Mouse (Mus musculus): ENCODE measurements at regions not wholly inside any gene's neighbourhood (a gene's known extent, or its start where the extent isn't known, plus 50 kb on each side); places are given as distances from the start of the nearest gene placed in this dataset.
"Not testable (repeated sequence)": the region's sequence is repeated elsewhere in the genome, so short reads cannot be mapped to it uniquely, and the experiment has no call there.

DNA sequence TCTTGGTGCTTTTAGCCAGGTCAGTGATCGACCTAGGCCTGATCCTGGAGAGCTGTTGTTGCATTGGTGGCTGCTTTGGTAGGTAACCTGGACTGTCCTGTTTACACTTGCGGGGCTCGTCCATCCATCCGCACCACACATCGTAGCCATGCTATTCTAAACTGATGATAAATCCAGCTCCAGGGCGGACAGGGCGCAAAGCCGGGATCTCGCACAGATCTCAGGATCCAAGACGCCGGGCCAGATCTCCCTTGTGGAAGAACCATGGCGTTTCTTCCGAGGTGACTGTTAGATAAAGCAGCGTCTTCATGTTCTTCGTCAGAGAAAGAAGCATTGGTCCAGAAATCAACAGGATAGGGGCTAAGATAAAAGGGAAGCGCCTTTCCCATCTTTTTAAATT lies 115.6 kb downstream of the Sec16b start:
- not testable (repeated sequence) for DNase-seq (ENCODE audit: inconsistent ontology term)

DNA sequence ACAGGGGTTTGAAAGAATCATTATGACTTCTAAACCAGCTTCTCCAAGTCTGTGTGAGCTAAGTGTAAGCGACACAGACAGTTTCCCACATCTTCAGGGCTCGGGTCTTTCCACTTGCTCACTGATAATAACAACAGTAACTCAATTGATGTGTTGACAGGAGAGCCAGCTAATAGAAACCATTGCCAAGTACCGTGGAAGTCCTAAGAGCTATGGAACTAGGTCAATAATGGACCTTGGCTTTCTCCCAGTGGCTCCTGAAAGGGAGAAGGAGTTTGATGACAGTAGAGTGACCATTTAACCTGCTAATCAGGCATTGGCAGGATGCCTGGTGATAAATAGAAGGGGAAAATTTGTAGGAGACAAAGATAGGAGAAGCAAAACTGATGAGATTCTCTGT lies 126.1 kb downstream of the Sec16b start:
- peak; percentile 68 for DNase-seq (ENCODE audit: inconsistent ontology term)

DNA sequence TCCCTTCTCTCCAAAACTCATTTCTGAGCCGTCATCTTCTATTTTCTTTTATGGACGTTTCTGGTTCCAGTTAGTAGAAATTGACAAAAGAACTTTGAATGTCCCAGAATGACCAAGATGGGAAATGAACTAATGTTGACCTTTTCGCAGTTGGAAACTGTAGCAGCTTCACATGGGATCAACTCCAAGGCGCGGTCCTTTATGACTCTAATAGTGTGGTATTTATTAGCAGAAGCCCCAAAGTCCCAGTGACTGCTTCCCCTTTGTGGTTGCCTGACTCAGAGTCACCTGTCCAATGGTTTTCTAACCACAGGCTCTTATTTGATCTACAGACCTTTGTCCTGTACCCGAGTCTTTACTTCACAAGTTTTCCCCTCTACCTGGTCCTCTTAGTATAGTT lies 126.9 kb downstream of the Sec16b start:
- DNase-seq (ENCODE audit: inconsistent ontology term) = peak; percentile 58

DNA sequence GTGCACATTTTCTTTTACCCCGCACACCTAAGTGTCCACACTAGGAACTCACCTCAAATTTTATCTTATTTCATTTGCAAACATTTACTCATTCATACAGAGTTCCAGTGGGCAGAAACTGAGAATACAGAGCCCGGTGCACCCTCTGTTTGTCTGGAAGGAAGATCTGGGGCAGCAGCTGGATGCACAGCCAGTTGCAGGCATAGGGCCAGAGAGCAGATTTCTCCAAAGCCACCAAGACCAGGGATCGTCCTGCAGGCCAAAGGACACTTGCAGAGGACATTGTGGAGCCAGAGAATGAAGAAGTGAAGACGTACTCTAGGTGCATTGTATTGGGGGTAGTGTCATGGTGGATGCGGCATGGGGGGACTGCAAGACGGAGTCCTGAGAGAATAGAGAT lies 129.2 kb downstream of the Sec16b start:
- no peak for DNase-seq (ENCODE audit: inconsistent ontology term)

DNA sequence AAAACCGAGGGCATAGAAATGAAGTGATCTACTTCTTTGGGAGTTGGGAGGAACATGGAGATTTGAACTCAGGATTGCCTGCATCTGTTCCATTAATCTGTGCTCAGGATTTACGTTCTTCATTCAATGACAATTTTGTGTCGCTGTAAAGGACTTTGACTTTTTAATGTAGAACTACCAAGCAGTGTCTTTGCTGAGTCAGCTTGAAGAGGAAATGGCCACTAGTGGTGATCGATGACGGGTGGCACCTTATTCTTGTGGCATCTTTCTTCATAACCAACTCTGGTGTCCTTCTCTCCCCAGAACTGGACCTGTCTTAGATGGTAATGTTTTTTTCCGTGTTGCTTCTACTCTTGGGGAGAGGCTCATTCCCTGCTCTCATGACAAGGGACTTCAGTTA lies 137.0 kb downstream of the Sec16b start:
- DNase-seq (ENCODE audit: inconsistent ontology term) = no peak

DNA sequence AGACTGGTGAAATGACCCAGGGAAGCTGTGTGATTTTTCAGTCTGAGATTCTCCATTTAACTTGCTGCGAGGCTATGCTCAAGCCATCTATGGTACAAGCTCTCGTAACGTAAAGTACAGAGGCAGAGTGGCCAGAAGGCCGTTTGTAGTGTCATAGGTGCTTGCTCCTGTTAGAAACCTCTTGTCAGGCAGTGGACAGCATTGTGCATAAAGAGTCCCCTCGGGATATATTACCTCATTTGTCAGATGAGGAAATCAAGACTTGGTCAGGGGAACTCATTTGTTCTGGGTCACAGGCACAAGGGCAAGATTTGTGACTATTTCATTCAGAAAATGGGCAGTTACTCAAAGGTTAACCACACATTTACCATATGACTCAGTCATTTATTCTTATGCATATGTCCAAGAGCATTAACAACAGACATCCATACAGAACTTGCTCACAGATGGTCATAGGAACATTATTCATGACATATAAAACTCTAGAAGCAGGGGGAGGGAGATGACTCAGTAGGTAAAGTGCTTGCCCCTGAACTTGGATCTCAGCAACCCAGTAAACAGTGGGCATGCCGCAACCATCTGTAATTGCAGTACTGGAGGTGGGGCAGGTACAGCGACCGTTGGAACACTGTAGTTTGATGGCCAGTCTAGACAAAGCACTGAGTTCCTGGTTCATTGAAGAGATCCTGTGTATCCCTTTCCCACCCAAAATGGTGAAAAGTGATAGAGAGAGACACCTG lies 139.3 kb downstream of the Sec16b start:
- peak; percentile 67 for DNase-seq (ENCODE audit: inconsistent ontology term)

DNA sequence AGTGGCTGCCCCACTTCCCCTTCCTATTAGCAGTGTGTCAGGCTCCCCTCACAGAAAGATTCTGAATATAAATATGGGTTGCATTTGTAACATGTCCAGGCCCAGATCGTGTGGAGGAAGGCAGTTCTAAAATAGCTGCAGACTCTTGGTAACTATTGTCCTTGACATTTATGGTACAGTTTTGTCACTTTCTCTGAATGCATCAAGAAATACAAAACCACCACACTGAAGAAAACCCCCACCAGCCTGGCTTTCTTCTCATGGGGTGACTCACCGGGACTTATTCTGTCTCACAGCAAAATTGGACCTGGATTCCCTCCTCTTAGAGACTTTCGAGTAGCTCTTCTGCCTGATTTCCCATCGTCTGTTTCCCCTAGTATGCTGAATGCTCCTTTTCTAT lies 148.9 kb downstream of the Sec16b start:
- DNase-seq (ENCODE audit: inconsistent ontology term) = no peak

DNA sequence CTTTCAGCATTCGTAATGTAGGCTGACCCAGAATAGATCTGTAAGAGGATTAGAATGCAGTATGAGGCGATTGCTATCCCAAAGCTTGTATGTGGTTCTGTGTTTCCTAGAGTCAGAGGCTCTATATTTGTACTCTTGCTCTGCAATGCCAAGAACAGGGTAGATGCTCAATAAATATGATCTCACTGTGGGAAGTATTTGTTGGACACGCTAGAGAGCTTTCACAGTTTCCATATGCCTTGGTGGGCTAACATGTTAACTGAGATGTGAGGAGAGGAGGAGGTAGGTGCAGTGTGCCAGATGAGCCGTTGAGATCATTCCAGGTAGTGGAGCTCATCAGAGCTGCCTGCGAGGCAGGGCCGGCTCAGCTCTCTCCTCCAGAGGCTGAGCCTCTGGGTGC lies 163.1 kb downstream of the Sec16b start:
- no peak for DNase-seq (ENCODE audit: inconsistent ontology term)

DNA sequence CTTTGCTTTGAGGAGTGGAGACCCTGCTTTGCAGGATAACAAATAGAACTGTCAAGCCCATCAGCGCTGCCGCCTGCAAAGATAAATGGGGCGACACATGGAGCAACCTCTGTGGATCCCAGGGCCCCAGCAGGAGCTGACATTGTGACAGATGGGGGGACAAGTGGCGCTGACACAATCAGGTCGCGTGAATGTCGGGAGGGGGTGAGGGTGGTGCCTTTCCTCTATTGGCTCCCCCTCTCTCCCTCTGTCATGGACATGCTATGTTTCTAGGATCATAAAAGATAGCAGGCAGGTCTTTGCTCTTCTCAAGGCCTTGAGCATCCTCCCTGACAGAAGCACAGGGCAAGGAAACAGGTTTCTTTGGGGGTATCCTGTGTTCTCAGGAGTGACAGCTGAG lies 177.8 kb downstream of the Sec16b start:
- no peak for DNase-seq (ENCODE audit: inconsistent ontology term)

DNA sequence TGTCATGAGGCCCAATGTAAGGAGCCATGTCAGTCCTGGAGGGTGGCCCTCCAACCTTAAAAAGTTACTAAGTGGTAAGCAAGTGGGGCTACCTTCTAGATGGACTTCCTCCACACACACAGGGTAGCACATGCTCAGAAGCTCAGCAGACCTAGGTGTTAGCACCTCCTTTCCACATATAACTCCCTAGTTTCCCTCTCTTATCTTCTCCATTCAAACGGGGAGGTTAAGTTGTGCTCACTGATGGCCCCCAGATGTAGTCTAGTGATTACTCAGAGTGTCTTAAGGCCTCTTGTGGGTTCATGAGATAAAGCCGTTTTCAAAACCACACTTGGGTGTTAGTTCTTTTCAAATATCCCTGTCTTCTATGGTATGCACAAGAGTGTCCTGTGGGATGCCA lies 188.7 kb downstream of the Sec16b start:
- DNase-seq (ENCODE audit: inconsistent ontology term) = no peak

DNA sequence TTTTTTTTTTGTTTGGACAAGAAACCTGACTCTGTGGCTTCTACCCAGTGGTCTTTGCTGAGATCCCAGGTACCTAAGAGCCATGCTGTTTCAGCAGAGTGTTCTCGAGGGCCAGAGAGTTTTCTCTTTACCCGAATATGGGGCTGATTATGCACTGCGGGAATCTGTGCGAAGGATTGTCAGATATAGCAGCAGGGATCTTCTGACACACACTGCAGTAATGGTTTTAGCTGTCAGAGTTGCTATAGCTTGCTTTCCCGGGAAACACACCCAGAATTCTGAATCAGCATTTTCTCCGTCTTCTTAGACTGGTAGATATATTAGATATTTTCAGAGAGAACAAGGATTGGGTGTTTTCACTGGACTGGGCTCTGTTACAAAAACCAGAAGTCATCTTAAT lies 197.1 kb downstream of the Sec16b start:
- no peak for DNase-seq (ENCODE audit: inconsistent ontology term)

DNA sequence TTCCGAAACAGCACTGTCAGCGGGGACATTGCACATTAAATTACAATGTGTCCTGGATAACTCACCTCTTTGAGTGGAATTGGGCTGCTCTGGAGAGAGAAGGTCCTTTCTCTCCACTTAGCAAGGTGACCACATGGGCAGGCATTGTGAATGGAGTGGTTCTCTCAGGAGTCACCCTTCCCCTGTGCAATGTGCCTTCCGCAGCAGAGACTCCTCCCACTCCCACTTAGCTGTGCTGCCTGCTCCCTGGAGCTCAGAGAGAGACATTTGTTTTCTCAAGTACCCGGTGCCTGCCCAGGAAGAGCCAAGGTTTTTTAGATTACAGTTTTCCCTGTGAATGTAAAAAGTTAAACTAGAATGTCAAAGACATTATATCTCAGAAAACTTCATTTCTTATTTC lies 198.8 kb downstream of the Sec16b start:
- DNase-seq (ENCODE audit: inconsistent ontology term) = no peak

DNA sequence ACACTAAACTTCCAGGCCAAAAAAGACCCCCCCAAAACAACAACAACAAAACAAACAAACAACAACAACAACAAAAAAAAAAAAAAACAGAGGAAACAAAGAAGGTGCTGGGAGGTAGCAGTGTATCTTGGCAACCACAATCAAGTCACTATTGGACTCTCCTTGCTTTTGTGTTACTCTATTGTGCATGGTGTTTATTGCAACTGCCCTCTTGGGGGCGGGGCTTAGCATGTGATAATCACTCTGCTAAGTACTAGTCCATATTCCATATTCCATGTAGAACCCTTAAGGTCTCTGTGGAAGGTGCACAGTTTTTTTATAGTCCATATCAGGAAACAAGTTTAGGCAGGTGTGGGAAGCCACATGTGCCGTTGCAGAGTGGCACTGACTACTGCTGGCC lies 200.7 kb downstream of the Sec16b start:
- DNase-seq (ENCODE audit: inconsistent ontology term) = no peak

DNA sequence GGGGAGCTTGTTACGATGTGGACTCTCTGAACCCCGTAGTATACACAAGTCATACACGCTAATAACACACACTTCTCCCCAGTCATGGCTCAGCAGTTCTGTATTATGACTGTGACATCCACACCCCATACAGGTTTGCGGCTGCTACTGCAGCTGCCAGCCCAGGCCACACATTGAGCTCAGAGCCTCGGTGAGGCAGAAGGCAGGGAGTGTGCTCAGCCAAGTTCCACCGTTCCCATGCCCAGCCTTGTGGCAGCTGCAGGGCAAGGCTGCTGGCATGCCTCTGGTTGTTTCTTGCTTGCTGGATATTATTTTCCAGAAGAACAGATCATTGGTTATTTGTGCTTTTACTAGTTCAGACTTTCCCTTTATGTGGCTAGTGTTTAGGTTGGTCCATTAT lies 202.6 kb downstream of the Sec16b start:
- DNase-seq (ENCODE audit: inconsistent ontology term) = no peak

DNA sequence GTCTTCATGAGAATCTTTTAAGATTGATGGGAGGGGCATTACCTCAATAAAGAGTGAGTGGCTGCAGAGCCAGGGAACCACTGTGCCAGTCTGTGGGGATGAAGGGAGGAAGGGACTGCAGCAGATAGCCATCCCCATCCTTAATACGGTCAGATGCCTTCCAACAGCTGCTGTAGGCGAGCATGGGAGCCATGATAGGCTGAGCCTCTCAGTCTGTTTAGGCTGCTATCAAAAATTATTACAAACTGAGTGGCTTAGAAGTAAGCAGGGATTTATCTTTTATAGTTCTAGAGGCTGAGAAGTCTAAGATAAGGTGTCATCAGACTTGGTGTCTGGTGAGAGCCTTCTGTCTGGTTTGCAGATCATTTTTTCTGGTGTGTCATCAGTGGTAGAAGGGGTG lies 204.3 kb downstream of the Sec16b start:
- DNase-seq (ENCODE audit: inconsistent ontology term) = no peak

DNA sequence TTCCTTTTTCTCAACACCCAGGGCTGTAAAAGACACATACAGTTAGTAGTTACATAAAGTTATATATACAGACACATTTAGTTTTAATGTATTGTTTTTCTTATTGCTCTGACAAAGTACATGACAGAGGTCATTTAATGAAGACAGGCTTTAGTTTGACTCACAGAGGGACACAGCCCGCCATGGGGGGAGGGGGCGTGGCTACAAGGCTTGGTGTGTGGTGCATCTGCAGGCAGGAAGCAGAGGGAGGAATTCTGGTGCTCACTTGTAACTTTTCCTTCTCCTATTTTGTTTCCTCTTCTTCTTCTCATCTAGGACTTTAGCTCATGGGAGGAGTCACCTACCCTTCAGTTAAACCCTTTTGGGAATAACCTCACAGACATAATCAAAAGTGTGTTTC lies 206.0 kb downstream of the Sec16b start:
- DNase-seq (ENCODE audit: inconsistent ontology term) = no peak

DNA sequence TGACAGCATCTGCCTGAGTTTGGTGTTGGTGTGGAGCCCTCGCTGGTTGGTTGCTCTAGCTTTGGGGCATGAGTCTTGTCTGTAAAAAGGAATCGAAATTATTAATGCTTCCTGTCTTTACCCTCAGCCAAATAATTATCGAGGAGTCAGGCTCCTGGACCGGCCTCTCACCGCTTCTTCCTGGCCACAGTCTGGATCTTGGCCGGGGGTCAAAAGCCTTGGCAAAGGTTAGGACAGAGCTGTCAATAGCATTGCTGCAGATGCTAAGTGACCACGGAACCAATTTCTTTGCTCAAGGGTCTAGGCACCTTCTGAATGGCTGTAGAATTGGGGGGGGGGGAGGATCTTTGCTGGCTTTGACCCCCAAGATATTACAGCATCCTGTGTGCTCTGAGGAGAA lies 207.3 kb downstream of the Sec16b start:
- DNase-seq (ENCODE audit: inconsistent ontology term) = no peak

DNA sequence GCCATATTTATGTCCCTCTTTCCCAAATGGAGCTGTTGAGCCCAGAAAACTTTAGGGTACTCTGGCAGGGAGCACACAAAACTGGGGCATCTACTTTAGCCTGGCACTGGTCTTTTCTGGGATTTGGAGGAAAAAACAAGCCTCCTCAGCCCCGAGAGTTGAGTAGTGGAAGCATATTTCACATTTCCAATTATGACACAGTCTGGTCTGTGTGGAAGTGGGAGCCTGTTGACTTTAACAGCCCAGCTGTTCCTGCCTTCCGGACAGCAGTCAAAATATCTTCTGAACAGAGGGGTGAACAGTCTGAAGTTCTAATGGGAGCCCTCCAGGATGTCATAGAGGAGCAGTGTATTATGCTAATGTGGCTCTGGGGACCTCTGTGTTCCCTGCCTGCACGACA lies 209.1 kb downstream of the Sec16b start:
- DNase-seq (ENCODE audit: inconsistent ontology term) = no peak

DNA sequence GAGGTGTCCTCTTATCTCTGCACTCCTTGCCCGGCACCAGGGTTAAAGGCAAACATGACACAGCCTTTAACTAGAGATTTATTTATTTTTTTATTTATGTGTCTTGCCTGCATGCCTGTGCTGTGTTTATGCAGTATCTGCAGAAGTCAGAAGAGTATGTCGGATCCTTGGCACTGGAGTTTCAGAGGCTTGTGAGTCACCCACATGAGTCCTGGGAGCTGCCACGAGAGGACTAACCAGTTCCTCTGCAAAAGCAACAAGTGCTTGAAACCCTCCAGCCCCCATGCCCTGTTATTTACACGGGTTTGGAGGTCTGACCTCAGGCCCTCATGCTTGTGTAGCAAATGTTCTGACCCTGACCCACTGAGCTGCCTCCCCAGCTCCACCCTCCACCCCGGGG lies 210.6 kb downstream of the Sec16b start:
- DNase-seq (ENCODE audit: inconsistent ontology term) = no peak

DNA sequence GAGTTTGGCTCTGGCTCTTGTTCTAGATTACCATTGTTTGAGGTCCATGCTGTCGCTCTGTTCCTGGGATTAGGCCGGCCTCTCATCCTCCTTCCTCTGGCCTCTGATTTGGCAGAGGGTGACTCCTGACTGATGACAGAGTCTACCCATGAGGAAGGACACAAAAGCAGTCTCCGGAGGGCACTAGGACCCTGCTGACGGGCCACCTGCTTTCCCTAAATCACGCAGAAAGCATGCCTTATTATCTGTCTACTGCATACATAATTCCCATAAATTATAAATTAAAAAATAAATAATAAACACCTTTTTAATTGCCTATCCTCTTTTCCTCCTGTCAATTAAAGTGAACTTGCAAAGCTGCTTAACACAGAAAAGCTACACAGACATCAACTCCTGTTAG lies 215.4 kb downstream of the Sec16b start:
- DNase-seq (ENCODE audit: inconsistent ontology term) = no peak

DNA sequence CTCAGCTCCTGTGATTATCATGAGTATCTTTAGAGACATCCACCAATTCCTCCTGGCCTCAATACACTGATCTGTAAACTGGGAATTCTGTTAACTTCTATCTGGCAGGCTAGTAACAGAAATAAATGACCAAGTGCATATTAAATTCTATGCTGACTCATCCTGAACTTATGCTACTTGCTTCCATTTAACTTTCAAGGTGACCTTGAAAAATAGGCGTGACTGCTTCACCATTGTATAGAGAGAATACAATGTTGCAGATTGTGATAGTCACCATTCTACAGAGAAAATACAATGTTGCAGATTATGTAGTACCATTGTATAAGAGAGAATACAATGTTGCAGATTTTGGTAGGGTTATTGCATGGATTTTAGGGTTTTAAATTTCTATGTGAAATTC lies 224.6 kb downstream of the Sec16b start:
- no peak for DNase-seq (ENCODE audit: inconsistent ontology term)

DNA sequence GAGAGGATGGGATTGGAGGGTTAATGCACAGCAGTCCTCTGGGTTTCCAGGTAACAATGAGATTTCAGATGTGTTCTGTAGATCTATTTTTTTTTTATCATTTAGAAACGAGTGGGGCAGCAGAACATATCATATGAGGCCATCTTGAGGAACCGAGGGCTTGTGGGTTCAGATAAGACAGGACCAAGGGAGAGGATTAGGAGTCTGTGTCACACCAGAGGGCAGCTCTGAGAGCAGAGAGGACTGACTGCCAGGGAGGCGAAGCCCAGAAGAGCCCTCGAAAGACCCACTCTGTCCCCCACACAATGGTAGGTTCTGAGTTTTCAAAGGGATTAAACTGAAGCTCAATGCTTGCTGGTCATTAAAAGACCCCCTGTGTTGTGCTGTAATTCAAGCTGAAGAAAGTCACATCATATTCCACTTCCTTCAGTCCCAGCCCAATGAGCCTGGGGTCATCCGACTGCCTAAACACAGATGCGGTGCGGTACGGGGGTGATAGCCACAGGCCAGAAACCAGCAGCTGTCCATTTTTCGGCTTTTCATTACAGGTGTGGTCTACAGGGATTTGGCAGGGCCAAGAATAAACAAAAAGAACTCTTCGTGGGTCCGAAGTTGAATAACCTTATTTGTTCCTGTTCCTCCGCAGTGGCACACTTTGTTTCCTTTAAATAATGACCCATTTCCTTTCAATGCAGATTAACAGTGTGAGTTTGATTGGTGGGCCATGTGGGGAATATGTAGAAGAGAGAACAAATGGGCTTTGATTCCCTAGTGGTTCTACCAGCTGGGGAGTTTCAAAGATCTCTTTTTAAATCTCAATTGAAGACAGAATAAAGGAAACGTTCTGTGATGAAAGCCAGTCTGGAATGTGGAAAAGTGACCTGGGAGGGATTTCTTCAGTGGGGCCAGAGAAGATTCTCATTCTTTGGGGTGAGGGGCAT lies 234.5 kb downstream of the Sec16b start:
- peak; percentile 74 for DNase-seq (ENCODE audit: inconsistent ontology term)

DNA sequence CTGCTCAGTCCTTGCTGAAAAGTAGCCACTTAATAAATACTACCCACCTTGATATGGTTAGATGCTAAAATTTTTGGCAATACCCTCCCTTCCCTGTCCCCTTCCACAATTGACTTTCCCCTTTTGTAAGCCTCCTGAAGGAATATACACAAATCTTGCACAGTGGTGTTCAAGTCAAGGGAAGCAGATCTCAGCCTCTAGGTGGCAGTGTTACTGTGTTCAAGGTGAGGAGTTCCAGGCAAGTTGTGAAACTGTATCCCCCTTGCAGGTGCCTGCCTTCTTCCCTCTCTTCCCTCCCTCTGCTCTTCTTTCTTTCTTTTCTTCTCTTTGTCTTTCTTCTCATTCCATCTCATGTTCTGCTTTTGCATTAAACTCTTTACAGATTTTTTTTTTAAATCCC lies 239.1 kb downstream of the Sec16b start:
- DNase-seq (ENCODE audit: inconsistent ontology term) = peak; percentile 33
